Mouse (Mus musculus) thymus, postnatal 36 days (tissue): ENCODE data around the gene Mad1l1.
"Not testable (repeated sequence)": the region's sequence is repeated elsewhere in the genome, so short reads cannot be mapped to it uniquely, and the experiment has no call there.

Experiments used
- DNase-seq, 2 experiments: peaks; one replicate each; pipeline ENCODE4 v3.0.0; 2022; ENCODE audit warnings: mixed read lengths in 2 of 2

Gene Mad1l1

GRCm38 (mm10) chr5:140321042-140321755 lies at the start of gene Mad1l1, which contains the start of gene Nudt1:
Gene Mad1l1, minus strand, starts transcription at chr5:140321552.
Gene Nudt1, plus strand, starts transcription at chr5:140321656.
- DNase-seq = peak; percentile 93 to 95

- no peak for DNase-seq
Measured at GRCm38 (mm10) chr5:140370446-140371254, 49.3 kb upstream of the Mad1l1 start.

- DNase-seq = no peak
Measured at GRCm38 (mm10) chr5:140369466-140369865, 48.1 kb upstream of the Mad1l1 start.

- DNase-seq = no peak
Measured at GRCm38 (mm10) chr5:140368926-140369325, 47.6 kb upstream of the Mad1l1 start.

GRCm38 (mm10) chr5:140368126-140368525 lies 46.8 kb upstream of the Mad1l1 start:
- DNase-seq = not testable (repeated sequence)

- no peak for DNase-seq
Measured at GRCm38 (mm10) chr5:140364415-140364814, 43.1 kb upstream of the Mad1l1 start.

- DNase-seq = no peak
Measured at GRCm38 (mm10) chr5:140359930-140360674, 38.8 kb upstream of the Mad1l1 start.

- DNase-seq = no peak
Measured at GRCm38 (mm10) chr5:140357466-140357865, 36.1 kb upstream of the Mad1l1 start.

GRCm38 (mm10) chr5:140355934-140356333 lies 34.6 kb upstream of the Mad1l1 start:
- no peak for DNase-seq

- no peak for DNase-seq
Measured at GRCm38 (mm10) chr5:140352352-140352751, 31.0 kb upstream of the Mad1l1 start.

GRCm38 (mm10) chr5:140350731-140351497 lies 29.6 kb upstream of the Mad1l1 start:
- no peak for DNase-seq

GRCm38 (mm10) chr5:140349882-140350281 lies 28.5 kb upstream of the Mad1l1 start:
- DNase-seq = no peak

GRCm38 (mm10) chr5:140346050-140346449 lies 24.7 kb upstream of the Mad1l1 start:
- no peak for DNase-seq

- no peak for DNase-seq
Measured at GRCm38 (mm10) chr5:140345244-140345643, 23.9 kb upstream of the Mad1l1 start.

- no peak for DNase-seq
Measured at GRCm38 (mm10) chr5:140342880-140343279, 21.5 kb upstream of the Mad1l1 start.

GRCm38 (mm10) chr5:140339836-140340235 lies 18.5 kb upstream of the Mad1l1 start:
- DNase-seq = no peak

GRCm38 (mm10) chr5:140338779-140339178 lies 17.4 kb upstream of the Mad1l1 start:
- DNase-seq = no peak

GRCm38 (mm10) chr5:140336680-140337079 lies 15.3 kb upstream of the Mad1l1 start:
- DNase-seq = peak in 1 of 2 experiments; percentile 32

GRCm38 (mm10) chr5:140333631-140334030 lies 12.3 kb upstream of the Mad1l1 start:
- peak in 1 of 2 experiments; percentile 12 for DNase-seq

GRCm38 (mm10) chr5:140332519-140332918 lies 11.2 kb upstream of the Mad1l1 start:
- no peak for DNase-seq

GRCm38 (mm10) chr5:140331615-140332512 lies 10.5 kb upstream of the Mad1l1 start, which contains the start of gene Mrm2:
Gene Mrm2, minus strand, starts transcription at chr5:140331898.
- DNase-seq = peak; percentile 86 to 87
